Mouse (Mus musculus) embryo, embryonic 10 days (tissue): ENCODE results near the gene Slc24a3.
A peak's percentile ranks its signal among the peaks of the same experiment; 100 is the strongest.

Experiments
- DNase-seq: peaks from one replicate; pipeline ENCODE4 v3.0.0-alpha.2; 2015; ENCODE audit warnings: low spot score

The Slc24a3 gene

DNA sequence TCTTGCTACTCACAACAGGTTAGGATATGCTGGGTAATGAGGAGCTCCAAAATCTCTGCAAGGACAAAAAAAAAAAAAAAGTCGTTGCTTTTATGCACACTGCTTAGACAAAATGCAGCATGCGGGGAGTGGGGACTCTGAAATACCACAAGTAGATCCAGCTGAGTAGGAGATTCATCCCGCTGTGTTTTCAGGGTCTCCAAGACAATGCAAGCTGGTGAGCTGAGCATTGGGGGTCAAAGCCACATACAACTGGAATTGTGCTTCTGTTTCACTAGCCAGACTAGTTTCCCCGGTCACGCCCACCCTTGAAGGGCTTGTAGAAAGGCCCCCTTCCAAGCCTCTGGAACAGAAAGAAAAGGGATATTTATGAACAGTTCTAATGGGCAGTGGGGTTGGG, 270.8 kb downstream of the Slc24a3 start:
- DNase-seq = no peak

DNA sequence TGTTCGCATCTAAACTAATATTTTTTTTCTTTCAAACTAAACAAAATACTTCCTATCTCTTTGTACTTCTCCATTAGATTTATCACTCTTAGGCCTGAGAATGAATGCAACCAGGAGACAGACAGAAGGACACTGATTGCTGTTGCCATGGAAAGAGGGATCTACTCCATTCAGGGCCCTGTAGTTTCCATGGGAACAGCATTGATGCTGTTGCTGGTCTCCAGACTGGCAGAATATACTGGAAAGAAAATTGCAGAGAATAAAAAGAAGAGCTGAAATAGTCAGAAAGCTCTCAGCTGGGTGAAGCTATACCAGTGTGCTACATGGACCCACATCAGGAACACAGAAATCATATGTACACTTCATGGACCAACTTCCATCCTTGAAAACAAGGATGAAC, 272.2 kb downstream of the Slc24a3 start:
- no peak for DNase-seq

DNA sequence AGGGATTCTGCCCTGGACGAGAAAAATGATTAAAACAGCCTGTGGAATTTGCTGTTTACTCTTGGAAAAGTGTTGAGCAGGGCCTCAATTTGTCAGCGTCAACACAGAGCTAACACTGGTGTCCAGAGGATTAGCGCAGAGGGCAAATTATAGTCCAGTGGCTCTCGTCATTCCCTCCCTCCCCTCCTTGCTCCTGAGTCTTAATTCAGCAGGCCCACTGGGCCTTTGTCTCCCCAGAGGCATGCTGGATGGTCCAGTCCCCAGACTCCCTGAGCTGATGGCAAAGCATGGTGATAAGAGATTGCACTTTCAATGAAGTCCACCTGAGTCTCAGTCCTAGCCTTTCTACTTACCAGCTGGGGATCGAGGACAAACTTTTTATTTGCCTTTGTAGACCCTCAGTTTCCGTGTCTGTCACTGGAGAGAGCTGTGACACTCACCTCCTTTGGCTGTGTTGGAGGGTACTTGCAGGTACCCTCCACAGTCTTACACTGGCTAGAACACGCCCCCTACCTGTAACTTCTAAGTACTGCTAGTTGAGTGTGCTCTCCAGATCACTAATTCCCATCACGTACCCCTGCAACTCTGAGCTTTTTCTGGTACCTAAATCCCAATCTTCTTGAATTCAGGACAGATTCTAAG, 289.7 kb downstream of the Slc24a3 start:
- DNase-seq = peak; percentile 64

- DNase-seq = no peak
Observed at GRCm38 (mm10) chr2:145460854-145461423, 293.4 kb downstream of the Slc24a3 start.

GRCm38 (mm10) chr2:145462253-145462652, 294.7 kb downstream of the Slc24a3 start:
- DNase-seq = no peak

DNA sequence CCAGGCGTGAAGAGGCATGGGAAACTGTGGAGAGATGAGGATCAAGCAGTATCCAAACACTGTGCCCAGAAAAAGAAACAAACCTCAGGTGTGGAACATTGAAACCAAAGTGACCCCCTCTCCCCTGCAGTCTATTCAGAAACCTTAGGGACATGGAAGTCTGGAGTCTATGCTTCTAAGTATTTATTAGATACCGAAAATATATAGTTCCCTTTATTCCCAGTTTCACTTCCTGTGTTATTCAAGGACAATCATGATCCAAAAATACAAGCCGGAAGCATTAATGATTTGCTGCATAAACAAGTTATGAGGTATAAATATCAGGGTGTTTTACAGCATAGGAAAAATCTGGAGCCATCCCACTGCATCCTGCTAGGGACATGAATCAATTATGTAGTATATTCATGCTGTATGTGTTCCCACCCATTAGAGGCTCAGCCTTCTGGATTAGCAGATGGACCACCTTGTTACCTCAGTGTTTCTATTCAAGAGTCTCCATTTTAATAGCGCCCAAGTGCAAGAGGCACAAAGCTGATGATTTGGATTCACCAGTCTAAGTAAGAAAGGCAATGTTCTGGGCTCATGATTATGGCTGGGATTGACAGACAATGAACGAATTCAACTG, 301.3 kb downstream of the Slc24a3 start:
- no peak for DNase-seq

DNA sequence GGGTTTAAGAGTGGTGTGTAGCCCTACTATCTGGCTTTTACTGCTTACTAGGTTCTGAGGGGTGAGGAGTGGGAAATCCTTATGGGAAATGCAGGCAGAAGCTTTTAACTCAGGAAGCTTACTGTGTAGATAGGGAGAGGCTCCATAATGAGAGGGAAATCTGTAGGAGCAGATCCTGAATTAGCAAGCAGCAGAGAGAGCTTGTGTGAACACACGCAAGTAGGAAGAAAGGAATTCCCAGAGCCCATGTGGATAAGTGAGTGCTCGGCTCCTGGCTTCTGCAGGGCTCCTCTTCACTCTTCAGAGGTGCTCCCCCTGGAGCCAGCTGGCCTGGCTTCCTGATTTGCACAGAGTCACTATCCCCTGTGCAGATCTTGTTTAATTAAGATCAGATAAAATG, 309.9 kb downstream of the Slc24a3 start:
- no peak for DNase-seq

DNA sequence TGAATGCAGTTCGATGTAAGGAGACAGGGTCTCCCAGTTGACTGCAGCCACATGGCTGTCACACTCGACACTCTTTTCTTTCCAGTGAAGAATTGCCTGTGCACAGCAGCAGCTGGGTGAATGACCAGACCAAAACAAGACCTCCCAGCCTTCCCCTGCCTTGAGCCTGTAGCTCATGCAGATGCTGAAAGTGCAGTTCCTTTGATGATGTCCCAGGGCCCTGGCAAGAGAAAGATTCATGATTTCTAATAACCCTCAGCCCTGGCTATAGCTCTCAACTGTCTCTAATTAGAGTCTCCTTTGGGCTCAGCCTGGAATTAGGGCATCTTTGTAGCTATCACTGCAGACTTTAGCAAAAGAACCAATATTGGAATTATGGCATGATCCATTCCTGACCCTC, 312.1 kb downstream of the Slc24a3 start:
- peak; percentile 14 for DNase-seq

GRCm38 (mm10) chr2:145500231-145500630, 332.7 kb downstream of the Slc24a3 start:
- DNase-seq = no peak

- no peak for DNase-seq
Observed at GRCm38 (mm10) chr2:145501472-145501871, 333.9 kb downstream of the Slc24a3 start.

GRCm38 (mm10) chr2:145507702-145508101, 340.1 kb downstream of the Slc24a3 start:
- no peak for DNase-seq

GRCm38 (mm10) chr2:145510650-145511225, 343.2 kb downstream of the Slc24a3 start:
- DNase-seq = no peak

DNA sequence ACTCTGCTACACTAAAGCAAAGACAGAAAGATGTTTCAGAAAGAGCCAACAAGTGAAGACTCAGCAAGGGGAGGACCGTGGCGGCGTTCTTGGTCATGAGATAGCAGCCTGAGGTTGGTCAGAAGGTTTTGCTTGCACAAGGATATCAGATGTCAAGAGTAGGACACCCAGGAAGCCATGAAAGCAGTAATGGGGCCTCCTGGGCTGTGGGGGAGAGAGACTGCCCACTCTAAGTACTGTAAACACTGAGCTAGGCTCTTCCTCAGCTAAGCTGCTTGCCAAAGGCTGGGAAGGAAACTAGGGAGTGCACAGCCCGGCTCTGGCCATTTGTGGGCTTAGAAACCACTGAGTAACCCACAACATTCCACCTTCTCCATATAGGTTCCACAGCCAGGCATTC, 348.4 kb downstream of the Slc24a3 start:
- no peak for DNase-seq

DNA sequence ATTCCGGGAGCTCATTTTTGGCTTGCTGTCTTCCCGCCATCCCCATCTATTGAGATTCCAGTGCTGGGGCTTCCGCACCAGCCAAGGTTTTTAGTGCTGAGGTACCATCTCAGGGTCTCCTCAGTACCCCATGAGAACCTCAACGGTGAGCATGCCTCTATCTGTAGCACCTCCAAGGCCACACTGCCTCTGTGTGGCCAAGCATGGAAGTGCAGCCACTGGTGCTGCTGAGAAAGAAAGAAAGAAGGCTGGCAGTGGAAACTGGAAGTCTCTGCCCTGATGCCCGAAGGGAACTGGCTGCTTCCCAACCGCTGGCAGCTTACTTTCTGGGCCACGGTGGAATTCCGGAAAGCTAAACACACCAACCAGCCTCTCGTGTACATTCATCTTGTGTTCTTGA, 349.8 kb downstream of the Slc24a3 start:
- peak; percentile 87 for DNase-seq

GRCm38 (mm10) chr2:145522017-145522416, 354.5 kb downstream of the Slc24a3 start:
- no peak for DNase-seq

- no peak for DNase-seq
Observed at GRCm38 (mm10) chr2:145523381-145523780, 355.8 kb downstream of the Slc24a3 start.

GRCm38 (mm10) chr2:145527151-145527550, 359.6 kb downstream of the Slc24a3 start:
- DNase-seq = no peak

- no peak for DNase-seq
Observed at GRCm38 (mm10) chr2:145530941-145531353, 363.4 kb downstream of the Slc24a3 start.

GRCm38 (mm10) chr2:145533086-145533485, 365.5 kb downstream of the Slc24a3 start:
- DNase-seq = no peak

DNA sequence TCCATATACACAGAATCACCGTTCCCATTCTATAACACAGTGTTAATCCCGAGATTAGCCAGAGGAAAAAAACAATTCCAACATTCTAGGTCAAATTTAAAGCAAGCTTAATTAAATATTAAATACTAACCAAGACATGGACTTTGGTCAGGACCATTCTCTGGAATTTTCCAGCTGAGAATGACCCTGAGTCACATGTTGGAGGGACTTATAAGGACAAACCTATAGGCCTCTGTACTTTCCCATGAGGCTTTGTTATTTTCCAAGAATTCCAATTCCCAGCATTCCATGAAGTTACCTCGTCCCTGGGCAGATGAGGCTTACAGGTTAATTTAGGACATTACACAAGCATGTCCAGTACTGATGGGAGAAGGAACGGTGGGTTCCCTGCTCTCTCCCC, 367.8 kb downstream of the Slc24a3 start:
- no peak for DNase-seq

DNA sequence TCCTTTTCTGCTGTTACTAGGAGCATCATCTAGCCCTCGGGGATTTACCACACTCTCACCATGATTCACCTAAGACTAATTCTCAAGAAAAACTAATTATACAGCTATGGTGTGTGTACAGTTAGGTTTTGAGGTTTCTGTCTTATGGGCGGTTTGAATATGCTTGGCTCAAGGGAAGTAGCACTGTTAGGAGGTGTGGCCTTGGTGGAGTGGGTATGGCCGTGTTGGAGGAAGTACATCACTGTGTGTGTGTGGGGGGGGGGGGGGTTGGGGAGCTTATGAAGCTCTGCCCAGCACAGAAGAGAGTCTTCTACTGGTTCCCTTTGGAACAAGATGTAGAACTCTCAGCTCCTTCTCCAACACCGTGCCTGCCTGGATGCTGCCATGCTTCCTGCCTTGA, 368.2 kb downstream of the Slc24a3 start:
- DNase-seq = no peak

- DNase-seq = no peak
Observed at GRCm38 (mm10) chr2:145536986-145537385, 369.4 kb downstream of the Slc24a3 start.

DNA sequence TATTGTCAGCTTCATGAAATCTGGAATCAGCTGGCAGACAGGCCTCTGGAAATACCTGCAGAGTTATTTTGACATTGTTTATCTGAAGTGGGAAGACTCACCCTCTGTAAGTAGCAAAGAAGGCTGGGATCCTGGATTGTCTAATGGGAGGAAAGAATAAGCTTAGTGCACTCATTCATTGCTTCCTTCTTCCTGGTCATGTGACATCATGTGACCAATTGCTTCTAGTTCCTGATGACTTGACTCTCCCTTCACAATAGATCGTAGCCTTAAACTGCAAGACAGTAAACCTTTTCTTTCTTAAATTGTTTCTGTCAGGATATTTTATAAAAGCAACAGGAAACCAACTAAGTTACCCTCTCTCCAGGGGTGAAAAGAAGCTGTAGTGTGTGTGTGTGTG, 374.1 kb downstream of the Slc24a3 start:
- DNase-seq = no peak
